Mouse (Mus musculus): ENCODE data around the gene Hoxa9.

Gene Hoxa9

GRCm38 (mm10) chr6:52203371-52204049 is 27.4 kb downstream of the Hoxa9 start:
- DNase-seq (ENCODE audit: low spot score), result no peak

GRCm38 (mm10) chr6:52203121-52203370 is 27.8 kb downstream of the Hoxa9 start:
- DNase-seq (ENCODE audit: low spot score), result no peak

GRCm38 (mm10) chr6:52202362-52203120 is 28.3 kb downstream of the Hoxa9 start:
- no peak for DNase-seq (ENCODE audit: low spot score)

GRCm38 (mm10) chr6:52201269-52201668 is 29.6 kb downstream of the Hoxa9 start:
- no peak for DNase-seq (ENCODE audit: low spot score)

- DNase-seq (ENCODE audit: low spot score), result no peak
Observed at GRCm38 (mm10) chr6:52200751-52201250, 30.1 kb downstream of the Hoxa9 start.

- no peak for DNase-seq (ENCODE audit: low spot score)
Observed at GRCm38 (mm10) chr6:52200073-52200750, 30.7 kb downstream of the Hoxa9 start.

GRCm38 (mm10) chr6:52197271-52197670 is 33.6 kb downstream of the Hoxa9 start:
- no peak for DNase-seq (ENCODE audit: low spot score)

GRCm38 (mm10) chr6:52196811-52197210 is 34.1 kb downstream of the Hoxa9 start:
- no peak for DNase-seq (ENCODE audit: low spot score)

- no peak for DNase-seq (ENCODE audit: low spot score)
Observed at GRCm38 (mm10) chr6:52194690-52195089, 36.2 kb downstream of the Hoxa9 start.

- DNase-seq (ENCODE audit: low spot score), result no peak
Observed at GRCm38 (mm10) chr6:52191860-52192550, 38.9 kb downstream of the Hoxa9 start.

- DNase-seq (ENCODE audit: low spot score), result no peak
Observed at GRCm38 (mm10) chr6:52190906-52191810, 39.7 kb downstream of the Hoxa9 start, which contains the start of gene Hoxa4. TSS of gene Hoxa4 (minus strand) at chr6:52191753.

GRCm38 (mm10) chr6:52190410-52190809 is 40.5 kb downstream of the Hoxa9 start:
- DNase-seq (ENCODE audit: low spot score), result no peak

- DNase-seq (ENCODE audit: low spot score), result no peak
Observed at GRCm38 (mm10) chr6:52189909-52190308, 41.0 kb downstream of the Hoxa9 start.

GRCm38 (mm10) chr6:52189172-52189591 is 41.7 kb downstream of the Hoxa9 start:
- no peak for DNase-seq (ENCODE audit: low spot score)

- DNase-seq (ENCODE audit: low spot score), result no peak
Observed at GRCm38 (mm10) chr6:52186500-52186899, 44.4 kb downstream of the Hoxa9 start.

GRCm38 (mm10) chr6:52185834-52186233 is 45.1 kb downstream of the Hoxa9 start:
- no peak for DNase-seq (ENCODE audit: low spot score)

GRCm38 (mm10) chr6:52185222-52185621 is 45.7 kb downstream of the Hoxa9 start:
- DNase-seq (ENCODE audit: low spot score), result no peak

GRCm38 (mm10) chr6:52184668-52185067 is 46.2 kb downstream of the Hoxa9 start:
- DNase-seq (ENCODE audit: low spot score), result no peak

- DNase-seq (ENCODE audit: low spot score), result no peak
Observed at GRCm38 (mm10) chr6:52183311-52184080, 47.4 kb downstream of the Hoxa9 start.

GRCm38 (mm10) chr6:52182793-52183192 is 48.1 kb downstream of the Hoxa9 start:
- DNase-seq (ENCODE audit: low spot score), result no peak

- no peak for DNase-seq (ENCODE audit: low spot score)
Observed at GRCm38 (mm10) chr6:52182030-52182429, 48.9 kb downstream of the Hoxa9 start.

Data from left cerebral cortex, adult 11 months (tissue).